Mouse (Mus musculus): Measurements from ENCODE around the gene Thsd4.

GRCm38 (mm10) chr9:60071620-60072263, 450.1 kb downstream of the Thsd4 start:
- TF ChIP-seq CTCF (IDR thresholded peaks at IDR 0.05; ENCODE audit: low read depth, low read length) (no peak), POLR2A (IDR thresholded peaks at IDR 0.05; ENCODE audit: insufficient read depth, low read length) (no peak)
